Mouse (Mus musculus) right cerebral cortex, adult 18-20 months (tissue): ENCODE results near the gene Ndufa4l2.

ENCODE experiments used
- DNase-seq: peaks from one replicate; pipeline ENCODE4 v3.0.0; 2022; ENCODE audit warnings: mixed read lengths

Ndufa4l2 gene

DNA sequence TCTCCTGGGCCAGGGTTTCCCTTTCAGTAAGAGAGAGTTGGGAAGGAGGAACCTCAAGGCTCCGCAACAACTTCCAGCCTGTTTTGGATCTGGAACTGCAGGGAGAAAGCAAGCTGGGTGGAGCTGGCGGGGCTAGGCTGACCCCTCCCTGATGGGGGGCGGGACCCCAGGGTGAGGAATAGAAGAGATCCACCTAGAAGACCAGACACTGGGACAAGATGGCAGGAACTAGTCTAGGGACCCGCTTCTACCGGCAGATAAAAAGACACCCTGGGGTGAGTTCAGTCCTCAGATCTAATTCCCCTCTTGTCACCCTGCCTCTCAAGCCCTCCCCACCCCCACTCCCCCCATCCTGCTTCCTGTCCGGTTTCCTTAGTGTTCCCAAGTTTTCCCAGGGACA, at the start of gene Ndufa4l2:
TSS of gene Ndufa4l2 (plus strand) at position 204 of the 400 bp plus-strand sequence.
- no peak for DNase-seq

DNA sequence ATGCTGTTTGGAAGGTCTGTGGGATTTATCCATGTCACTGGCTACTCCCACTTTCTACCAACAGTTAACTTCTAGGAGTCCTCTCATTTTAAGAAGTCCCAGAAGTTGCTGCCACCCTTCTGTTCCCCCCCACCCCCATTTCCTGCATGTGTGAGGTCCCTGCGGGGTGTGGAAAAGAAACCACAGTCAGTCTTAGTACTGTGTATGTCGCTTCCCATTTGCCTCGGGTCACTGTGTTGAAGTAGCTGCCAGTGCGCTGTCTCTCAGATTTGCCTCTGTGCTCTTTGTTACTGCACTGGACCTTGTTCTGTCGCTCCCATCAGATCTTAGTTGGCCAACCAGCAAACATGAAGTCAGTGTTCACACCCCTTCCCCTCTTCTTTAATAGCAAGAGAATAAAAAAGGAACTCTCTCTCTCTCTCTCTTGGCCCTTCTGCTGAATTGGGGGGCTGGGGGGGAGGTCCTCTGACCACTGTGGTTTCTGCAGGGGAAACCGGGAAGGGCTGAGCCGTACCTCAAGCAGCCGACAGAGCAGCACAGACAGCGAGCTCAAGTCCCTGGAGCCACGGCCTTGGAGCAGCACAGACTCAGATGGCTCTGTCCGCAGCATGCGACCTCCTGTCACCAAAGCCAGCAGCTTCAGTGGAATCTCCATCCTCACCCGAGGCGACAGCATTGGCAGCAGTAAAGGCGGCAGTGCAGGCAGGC, 43.3 kb upstream of the Ndufa4l2 start:
- no peak for DNase-seq

DNA sequence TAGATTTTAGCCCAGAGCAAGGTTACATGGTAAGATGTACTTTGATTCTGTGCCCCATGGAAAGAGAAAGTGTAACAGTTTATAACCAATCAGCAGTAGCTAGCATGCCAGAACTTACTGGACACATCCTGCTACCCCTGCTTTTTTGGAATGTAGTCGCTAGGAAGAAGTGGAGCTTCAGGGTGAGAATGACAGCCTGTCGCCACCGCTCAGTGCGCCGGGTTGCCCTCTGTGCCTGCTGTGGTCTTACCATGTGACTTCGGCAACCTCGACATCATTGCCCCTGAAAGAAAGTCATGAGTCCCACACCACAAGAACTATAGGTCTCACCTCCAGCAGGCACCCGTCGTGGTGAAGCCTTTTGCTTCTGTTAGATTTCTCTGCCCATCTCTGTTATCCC, 42.0 kb upstream of the Ndufa4l2 start:
- no peak for DNase-seq

DNA sequence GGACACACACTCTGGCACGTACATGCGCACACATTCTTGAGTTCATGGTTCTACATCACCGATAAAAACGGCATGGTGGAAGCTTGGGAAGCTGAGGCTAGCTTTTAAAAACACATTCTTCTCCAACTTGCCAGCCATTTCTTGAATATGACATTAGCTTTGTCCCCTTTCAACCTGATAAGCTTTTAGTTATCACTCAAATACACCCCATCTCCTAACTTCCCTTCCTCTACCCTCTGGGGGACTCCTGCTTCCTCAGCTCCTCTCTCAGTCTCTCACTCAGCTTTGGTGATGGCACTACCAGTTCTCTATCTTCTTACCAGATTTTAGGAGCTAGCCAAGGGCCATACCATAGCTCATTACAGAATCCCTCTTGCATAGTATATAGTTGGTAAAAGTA, 39.6 kb upstream of the Ndufa4l2 start:
- no peak for DNase-seq

DNA sequence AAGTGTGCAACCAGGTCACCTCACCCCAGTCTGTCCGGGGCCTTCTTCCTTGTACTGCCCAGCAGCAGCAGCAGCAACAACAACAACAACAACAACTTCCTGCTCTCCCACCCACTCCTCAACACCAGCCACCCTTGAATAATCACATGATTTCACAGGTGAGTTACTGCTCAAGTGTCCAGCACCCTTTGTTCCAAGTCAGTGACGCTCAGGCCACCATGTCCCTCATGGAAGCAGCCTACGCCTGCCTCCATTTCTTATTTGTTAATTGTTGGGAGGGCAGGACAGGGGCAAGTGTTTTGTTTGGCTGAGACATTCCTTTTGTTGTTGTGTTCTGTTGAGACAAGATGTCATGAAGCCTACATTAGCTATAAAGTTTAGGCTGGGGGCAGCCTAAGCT, 38.2 kb upstream of the Ndufa4l2 start:
- DNase-seq, result no peak

DNA sequence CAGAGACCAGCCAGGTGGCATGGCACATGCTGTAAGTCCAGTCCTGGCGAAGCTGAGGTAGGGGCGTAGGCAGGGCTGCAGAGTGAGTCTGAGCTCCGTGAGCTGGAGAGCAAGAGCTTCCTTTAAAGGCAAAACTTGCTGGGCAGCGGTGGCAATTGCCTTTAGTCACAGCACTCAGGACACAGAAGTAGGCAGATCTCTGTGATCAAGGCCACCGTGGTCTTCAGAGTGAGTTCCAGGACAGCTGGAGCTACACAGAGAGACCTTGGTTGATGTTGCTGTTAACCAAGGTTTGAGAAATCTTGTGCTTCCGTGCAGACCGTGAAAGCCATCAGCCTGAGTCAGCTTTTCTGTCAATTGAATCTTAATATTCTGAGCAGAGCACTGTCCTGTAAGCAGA, 37.5 kb upstream of the Ndufa4l2 start:
- DNase-seq, result no peak

DNA sequence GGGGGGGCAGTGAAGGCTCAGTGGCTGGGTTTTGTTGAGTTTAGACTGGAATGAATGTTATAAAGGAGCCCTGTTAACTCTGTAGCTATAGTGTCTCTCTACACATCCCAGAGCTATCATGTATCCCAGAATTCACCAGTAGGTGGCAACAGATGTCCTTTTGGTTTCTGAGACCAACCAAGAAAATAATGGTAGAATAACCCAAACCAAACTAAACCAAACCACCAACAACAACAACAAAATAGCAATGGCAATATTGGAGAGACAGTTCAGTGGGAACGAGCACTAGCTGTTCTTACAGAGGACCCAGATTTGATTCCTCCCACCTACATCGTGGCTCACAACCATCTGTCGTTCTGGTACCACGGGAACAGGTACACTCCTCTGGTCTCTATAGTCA, 35.6 kb upstream of the Ndufa4l2 start:
- DNase-seq, result no peak

DNA sequence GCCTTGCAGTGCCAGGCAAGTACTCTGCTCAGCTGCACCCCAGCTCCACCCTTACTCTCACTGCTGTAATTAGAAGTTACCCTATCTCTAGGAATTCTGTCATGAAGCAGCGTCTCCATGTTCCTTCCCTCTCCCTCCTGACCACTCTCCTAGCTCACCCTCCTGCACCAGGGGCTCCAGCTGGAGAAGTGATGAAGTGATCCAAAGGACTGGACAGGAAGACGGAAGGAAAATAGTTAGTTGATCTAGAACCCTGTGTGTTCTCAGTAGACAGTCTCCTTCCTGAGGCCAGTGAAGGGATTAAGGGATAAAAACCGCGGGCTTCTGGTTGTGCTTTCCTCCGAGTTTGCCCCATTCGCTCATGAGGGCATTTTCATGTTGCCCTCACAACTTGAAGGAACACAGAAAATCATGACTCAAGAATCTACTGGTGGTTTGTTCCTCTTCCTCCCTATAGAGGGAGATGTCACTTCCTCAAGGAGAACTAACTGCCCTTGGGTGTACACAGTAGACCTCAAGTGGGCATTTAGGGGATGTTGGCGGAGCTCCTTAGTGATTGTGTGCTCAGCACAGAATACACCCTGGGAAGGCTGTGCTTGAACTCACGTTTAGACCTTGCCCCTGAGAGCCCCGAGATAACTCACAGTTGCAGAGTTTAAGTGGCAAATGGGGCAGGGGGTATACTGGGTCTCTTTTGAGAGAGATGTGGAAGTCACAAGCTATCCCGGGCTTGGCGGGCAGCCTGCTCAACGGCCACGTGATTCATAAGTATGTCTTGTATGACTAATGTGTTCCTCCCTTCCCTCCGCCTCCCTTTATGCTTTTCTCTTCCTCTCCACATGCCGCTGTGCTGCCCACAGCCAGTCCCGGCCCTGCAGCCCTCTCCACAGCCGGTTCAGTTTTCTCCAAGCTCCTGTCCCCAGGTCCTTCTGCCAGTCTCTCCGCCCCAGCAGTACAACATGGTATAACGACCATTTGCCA, 33.6 kb upstream of the Ndufa4l2 start:
- peak; percentile 82 for DNase-seq

DNA sequence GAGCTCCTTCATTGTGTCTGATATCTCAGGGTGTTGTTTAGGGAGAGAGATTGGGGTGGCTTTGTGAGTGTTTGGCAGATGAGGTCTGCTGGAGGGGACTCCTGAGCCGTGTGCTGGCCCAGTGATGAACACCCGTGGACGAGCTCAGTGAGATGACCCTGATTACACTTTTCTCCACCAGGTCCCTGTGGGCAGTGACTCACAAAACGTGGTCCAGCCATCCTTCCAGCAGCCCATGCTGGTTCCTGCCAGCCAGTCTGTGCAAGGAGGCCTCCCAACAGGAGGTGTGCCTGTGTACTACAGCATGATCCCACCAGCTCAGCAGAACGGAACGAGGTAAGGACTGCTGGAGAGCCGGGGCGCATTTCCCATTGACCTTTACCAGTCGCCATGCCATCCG, 29.5 kb upstream of the Ndufa4l2 start:
- no peak for DNase-seq

DNA sequence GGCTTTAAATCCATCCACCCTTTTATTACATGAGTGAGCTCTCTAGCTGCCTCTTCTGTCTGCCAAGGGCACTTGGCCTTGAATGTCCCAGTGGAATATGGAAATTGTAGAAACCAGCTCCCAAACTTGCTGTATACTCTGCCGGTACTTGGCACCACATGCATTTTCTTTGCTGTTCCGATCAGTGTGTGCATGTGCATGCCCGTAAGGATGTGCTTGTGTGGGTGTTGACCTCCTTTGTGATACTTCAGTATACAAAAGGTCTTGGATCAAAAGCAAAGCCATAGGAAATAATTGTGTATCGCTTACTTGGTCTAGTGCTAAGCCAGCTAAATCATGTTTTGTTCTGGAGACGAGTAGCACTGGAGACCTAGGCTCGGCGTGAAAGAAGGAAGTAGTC, 25.9 kb upstream of the Ndufa4l2 start:
- no peak for DNase-seq

DNA sequence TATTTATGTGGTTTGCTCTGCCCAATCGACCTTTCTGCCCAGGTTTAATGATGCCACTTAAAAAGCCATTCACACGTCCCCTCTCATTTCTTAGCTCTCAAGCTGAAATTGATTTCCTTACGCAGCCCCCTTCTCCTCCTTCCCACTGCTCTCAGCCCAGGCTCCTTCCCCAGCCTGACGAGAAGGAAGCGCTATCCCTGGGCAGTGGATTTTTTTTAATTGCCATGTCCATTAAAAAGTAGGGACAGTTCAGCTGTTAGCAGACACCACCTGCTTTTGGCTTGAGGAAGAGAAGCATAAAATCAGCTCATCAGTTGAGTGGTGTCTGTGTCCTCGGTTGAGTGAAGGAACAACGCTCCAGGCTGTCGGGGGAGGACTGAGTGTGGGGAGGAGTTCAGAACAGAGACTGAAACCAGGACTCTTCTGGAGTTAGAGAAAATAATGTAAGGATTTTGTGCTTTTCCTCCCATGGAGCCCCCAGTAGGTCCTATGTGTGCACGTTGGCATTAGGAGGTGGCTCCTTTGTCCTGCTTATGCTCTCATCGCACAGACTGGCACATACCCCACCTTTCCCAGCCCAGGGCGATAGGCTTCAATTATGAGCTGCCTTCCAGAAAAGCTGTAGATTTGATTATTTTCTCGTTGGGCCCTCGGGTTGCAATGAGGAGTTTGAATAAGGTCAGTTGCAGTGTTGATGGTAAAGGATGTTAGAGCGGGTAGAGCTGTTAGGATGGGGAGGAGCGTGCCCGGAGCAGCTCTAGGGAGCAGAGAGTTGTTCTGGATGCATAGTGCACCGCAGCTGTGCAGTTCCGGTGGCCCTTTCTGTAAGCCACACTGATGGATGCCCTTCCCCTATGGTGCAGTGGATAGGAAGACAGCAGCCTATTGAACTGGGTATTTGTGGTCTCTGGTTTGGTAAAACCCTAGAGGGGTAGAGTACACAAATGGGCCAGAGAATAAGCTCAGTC, 24.3 kb upstream of the Ndufa4l2 start:
- DNase-seq, result no peak

DNA sequence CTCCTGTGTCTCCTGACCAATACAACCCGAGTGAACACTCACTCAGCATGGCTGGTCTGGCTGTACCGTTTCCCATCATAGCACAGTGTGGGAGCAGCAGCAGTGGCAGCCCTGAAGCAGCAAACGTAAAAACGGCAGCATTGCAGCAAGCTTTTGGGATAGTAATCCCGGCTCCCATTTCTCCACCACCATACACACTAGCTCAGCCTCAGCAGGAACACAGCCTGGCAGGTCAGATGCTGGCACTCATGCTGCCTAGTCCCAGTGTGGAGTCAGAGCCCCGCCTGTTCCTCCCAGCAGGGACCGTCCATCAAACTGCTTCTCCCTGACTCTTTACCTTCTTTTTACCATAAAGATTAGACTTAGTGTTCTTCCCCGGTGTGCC, 23.6 kb upstream of the Ndufa4l2 start:
- DNase-seq, result no peak

DNA sequence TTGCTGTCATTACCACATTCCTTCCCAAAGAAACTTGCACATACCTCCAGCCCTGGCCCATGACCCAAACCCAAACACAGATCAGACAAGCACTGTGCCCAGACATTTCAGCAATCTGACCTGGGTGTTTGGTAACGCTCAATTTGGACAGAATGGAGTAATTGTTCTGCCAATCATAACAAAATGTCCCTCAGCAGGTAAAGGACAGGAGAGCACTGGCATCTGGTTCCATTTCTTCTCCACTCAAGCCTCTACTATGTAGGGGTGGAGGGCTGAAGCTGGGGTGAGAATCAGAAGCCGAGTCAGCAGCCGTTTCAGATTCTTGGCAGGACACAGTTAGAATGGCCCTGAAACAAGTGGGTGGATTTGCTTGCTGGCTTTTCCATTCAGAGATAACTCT, 22.6 kb upstream of the Ndufa4l2 start:
- DNase-seq, result no peak

DNA sequence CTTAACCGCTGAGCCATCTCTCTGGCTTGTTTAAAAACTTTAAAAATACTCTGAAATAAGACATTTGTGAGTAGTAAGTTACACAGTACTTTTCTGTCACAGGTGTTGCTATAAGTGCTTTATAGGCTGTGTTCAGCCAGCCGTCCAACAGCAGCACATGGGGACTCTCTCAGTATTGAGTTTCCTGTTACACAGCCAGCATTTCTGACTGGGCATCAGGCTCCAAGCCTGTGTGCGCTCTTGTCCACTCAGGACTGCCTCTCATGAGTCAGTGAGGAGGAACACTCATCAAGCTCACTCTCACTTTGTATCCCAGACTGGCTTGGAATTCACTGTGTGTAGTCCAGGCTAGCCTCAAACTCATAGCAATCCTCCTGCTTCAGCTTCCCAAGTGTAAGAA, 18.6 kb upstream of the Ndufa4l2 start:
- no peak for DNase-seq

DNA sequence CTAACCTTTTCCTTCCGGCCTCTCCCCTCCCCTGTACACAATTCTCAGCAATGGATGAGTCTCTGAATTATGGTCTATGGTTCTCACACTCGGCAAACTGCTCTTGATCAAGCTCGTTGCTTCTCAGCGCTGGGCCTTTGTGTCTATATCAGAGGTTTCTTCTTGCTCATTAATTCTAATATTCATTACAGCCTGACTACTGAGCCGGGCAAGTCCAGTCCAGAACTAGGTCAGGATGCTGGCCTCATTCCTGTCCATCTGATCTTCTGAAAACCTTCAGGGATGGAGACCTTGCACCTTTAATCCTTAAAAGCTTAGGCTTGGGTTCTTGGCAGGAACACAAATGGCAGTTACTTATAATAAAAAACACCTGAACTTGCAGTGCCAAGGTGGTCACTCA, 15.3 kb upstream of the Ndufa4l2 start:
- DNase-seq, result no peak

DNA sequence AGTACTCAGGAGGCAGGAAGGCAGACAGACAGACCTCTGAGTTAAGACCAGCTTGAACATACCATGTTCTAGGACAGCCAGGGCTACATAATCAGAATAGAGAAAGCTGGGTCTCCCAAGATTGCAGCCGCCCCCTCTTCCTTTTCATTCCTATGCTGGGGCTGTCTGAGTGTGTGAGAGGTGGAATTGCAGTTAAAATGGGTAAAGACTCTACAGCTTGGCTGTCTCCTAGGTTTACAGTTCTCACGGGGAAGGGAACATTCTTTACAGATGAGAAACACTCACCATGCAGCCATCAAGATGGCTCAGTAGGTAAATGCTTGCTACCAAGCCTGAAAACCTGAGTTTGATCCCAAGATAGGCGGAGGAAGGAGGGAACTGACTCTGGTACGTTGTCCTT, 14.7 kb upstream of the Ndufa4l2 start:
- no peak for DNase-seq

DNA sequence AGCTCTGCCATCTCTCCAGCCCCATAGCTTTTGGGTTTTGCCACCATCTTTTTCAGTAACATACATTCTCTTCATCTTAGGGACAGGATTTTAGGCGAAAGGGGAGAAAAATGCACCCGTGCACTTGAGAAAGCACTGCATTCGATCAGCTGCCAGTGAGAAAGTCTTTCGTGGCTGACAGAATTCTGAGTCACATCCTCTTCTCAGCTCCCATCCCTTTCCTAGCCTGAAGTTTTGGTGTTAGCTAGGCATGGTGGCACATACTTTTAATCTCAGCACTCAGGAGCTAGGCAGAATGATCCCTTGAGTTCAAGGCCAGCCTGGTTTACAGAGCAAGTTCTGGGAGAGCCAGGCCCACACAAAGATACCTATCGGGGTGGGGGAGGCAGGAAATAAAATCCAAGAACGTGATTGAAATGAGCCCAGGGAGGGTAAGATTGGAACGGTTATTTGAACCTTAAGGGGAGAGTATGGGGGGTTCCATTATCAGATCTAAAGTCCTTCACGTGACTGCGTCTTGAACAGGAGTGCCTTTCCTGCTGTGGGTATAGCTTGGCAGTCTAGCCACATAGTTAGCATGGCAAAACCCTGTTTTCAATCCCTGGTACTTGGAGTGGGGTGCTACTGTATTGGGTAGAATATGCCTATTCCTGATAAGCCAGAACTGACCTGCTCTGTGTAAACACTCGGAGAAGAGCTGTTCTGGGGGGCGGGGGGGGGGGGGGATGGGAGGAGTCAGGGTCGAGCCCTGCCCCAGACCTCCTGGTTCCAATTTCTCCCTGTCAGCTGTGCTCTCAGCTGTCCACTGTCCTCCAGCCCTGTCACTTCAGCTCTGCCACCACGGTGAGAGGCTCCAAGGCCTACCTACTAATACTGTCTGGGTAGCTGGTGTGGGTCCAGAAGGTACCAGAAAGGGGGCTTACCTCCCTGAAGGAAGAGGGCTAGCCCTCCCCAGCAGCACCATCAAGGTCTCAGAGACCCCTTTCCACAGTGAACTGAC, 13.6 kb upstream of the Ndufa4l2 start, which contains the start of gene Stac3:
TSS of gene Stac3 (plus strand) at position 793 of the 1,000 bp plus-strand sequence.
- DNase-seq, result no peak

DNA sequence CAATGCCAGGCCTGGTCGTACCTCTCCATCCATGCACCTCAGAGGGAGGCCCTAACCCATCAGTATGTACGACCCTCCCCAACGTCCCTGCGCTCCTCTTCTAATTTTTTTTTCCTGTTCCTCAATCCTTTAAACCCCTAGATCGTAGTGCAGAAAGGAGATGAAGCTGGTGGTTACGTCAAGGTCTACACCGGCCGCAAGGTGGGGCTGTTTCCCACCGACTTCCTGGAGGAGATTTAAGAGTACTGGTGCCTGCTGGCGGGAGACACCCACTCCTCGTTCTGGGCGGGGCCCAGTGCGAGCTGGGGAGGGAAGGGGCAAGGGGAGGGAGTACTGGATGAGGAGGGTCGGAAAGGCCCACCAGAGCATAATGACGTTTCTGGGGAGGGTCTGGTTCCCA, 6.5 kb upstream of the Ndufa4l2 start:
- peak; percentile 76 for DNase-seq

DNA sequence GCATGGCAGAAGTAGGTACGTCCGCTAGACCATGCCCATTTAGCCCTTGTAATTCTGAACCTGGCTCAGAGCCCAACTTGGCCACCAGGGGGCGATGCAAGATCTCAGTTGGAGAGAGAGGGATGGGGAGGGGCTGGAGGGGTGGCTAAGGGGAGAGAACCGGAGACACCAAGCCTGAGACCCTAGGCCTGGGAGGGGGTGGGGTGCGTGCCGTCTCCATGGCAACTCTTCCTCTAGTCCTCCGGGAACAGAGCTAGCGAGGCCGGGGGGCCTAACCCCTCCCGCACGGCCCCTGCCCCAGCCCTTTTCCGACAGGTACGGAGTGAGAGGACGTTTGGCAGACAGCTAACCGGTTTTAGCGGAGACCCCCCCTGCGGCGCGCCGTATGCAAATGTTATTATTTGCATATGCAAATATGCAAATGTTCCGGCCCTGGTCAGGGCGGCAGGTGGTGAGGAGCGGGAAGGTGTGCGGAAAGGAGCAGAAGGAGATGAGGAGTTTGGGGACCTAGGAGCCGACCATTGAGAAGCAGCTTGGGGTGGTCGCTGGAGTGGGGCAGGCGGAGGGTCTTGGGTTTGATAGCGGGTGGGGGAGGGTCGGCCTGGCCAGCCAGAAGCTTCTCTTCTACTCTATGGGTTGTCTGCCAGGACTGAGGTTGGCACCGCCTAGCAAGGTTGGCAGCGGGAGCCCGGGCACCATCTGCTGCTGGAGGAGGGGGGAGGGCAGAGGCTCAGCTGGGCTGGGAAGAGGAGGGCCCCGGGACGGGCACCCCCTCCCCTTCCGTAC, 5.5 kb upstream of the Ndufa4l2 start:
- DNase-seq, result peak; percentile 82

DNA sequence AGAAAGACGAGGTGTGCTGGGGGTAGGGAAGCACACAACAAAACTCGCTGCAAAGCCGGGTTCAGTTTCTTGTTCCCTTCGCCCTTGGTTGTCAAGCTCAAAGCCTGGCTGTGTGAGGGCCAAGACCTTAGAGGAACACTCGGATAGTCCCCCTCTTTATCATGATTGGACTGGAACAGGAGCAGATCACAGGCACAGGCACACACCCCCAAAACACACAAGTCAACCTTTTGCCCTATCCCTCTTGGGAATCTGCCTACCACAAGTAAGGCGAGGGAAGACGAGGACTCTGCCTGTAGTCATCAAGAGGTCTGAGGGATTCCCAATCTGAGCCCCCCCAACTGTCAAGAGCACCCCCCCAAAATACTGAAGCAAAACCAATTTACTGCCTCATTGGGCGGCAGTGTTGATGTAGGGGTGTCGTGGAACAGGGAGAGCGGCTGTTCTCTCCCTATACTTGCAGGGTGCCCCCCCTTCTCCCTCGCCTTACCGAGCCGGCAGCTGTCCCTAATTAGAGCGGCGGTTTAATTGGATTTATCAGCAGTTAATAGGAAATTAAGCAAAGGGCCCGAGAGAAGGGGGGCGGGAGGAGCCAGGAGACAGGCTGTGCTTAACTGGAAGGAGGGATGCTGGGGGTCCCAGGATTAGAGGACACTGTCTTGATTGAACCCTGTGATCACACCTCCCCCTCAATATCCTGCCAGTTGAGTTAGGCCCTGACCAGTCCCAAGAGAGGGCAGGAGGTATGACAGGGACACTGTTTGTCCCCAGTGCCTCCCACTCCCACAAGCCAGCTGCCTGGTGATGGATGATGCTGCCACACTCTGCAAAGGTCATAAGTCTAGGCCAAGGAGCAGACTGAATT, 4.7 kb upstream of the Ndufa4l2 start:
- DNase-seq, result no peak
